Mouse (Mus musculus) forebrain, embryonic 10.5 days (tissue): ENCODE measurements around the gene Rbmxl1. TPM values are rescaled to one million over a fixed set of nuclear protein-coding genes. Genes with fewer than 3 reads are reported as not detected.
"Not testable (repeated sequence)": the region's sequence is repeated elsewhere in the genome, so short reads cannot be mapped to it uniquely, and the experiment has no call there.

Experiments used
- DNase-seq: peaks from one replicate; pipeline ENCODE4 v3.0.0-alpha.2; 2017; ENCODE audit warnings: low spot score; ENCODE audit errors: extremely low spot score
- H3K27ac ChIP-seq: fragments of 300-500 bp; sonication (generic); 2 replicates; pipeline ENCODE4 v1.5.1; 2016; ENCODE audit warnings: mild to moderate bottlenecking
- H3K27me3 ChIP-seq: fragments of 300-500 bp; sonication (generic); 2 replicates; pipeline ENCODE4 v1.6.1; 2016; ENCODE audit warnings: mild to moderate bottlenecking; ENCODE audit not compliant: poor library complexity, severe bottlenecking
- H3K36me3 ChIP-seq: fragments of 300-500 bp; sonication (generic); replicated peaks from 2 replicates; pipeline ENCODE4 v1.6.1; 2016; ENCODE audit warnings: mild to moderate bottlenecking, moderate library complexity
- H3K4me1 ChIP-seq: fragments of 300-500 bp; sonication (generic); 2 replicates; pipeline ENCODE4 v1.6.1; 2016
- H3K4me3 ChIP-seq: fragments of 300-500 bp; sonication (generic); 2 replicates; pipeline ENCODE4 v1.5.1; 2016; ENCODE audit warnings: mild to moderate bottlenecking, moderate library complexity
- H3K9me3 ChIP-seq: fragments of 300-500 bp; sonication (generic); 2 replicates; pipeline ENCODE4 v1.6.1; 2016; ENCODE audit warnings: mild to moderate bottlenecking, moderate library complexity
- WGBS: fragments of 180-500 bp; shearing (Covaris S2); methylation state at CpG from one replicate; pipeline ENCODE4 v1.1.7; 2016; 5-methylcytosine and 5-hydroxymethylcytosine counted together
- polyA plus RNA-seq: library from polyadenylated mRNA; unstranded; fragments of >200 nt; fragmentation: Nextera tagmentation; extraction: Ambion mirVana; gene quantifications from 2 replicates; pipeline ENCODE4 v1.2.1, GENCODE M21; 2016

Gene Rbmxl1
- polyA plus RNA-seq: 407 and 429 TPM in 2 replicates

DNA sequence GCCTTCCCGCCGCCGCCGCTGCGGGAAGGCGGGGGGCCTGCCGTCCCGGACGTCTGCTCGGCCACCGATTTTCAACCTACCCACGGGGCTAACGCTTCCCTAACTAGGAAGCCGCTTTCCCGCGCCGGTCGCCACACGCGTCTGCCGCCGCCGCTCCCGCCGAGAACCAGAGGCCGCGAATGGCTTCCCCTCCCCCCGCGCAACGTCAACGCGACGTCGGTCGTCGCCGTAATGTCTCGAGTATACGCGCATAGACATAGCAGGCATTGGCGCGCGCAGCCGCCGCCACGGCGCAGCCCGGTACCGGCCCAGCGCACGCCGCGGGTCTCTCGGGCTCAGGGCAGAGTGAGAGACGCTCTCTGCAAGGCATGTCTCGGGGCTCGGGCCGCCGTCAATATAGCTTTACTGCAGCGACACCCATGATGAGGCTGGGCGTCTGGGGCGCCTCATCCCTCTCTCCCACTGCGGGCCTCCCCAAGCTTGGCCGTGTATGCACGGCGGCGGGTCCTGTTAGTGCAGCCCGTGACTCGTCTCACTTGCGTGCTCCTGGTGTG is at the start of gene Rbmxl1:
TSS of gene Rbmxl1 (minus strand) at position 180 of the 554 bp plus-strand sequence.
- H3K4me1 ChIP-seq: peaks cover 22% of the 10 kb centered on the region
- under 1% methylated on average over 69 of the region's 70 CpGs for WGBS
- H3K27ac ChIP-seq: peak within 1 kb of the TSS; percentile 100
- peak; percentile 87 for DNase-seq
- peaks cover 44% of the 10 kb centered on the region for H3K36me3 ChIP-seq
- no peaks in the 10 kb centered on the region for H3K27me3 ChIP-seq
- peaks cover 18% of the 10 kb centered on the region for H3K9me3 ChIP-seq
- peak within 1 kb of the TSS; percentile 94 for H3K4me3 ChIP-seq

DNA sequence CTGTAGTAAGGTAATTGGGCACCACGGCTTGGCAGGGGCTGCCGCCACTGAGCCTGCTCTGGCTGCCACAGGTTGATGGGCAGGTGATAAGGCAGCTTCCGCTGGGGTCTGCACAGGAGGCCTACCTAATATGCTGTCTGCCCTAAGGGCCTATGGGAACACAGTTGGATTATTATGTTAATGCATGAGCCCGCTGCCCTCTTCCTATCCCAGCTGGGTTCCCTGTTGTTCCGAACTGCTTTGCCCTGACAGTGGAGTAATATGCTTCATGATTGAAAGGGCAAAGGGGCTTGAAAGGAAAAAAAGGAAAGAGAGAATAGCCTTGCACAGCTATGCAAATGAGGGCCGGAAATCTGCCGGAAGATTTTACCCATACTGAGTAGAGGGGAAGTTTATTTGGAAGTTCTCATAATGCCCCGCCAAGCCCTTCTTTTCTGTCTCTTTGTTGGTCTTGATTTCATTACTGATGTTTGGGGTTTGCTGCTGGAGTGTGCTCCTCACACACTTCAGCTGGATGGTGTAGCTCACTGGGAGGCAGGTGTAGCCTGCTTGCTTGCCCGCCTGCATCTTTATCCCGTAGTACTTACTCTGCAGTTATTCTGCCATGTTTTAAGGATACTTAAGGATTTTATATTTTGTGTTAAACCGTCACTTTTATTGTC is 48.2 kb upstream of the Rbmxl1 start:
- H3K4me1 ChIP-seq: peaks cover 23% of the 10 kb centered on the region
- WGBS: 32% methylated on average over 11 of the region's 11 CpGs
- peaks cover 4% of the 10 kb centered on the region for H3K9me3 ChIP-seq
- DNase-seq: peak; percentile 25
- H3K27me3 ChIP-seq: no peaks in the 10 kb centered on the region
- H3K4me3 ChIP-seq: no peak overlapping the region
- H3K27ac ChIP-seq: 0 out of 2 replicates have a peak overlapping the region, but pooled peaks have one; percentile 52
- peaks cover 11% of the 10 kb centered on the region for H3K36me3 ChIP-seq

DNA sequence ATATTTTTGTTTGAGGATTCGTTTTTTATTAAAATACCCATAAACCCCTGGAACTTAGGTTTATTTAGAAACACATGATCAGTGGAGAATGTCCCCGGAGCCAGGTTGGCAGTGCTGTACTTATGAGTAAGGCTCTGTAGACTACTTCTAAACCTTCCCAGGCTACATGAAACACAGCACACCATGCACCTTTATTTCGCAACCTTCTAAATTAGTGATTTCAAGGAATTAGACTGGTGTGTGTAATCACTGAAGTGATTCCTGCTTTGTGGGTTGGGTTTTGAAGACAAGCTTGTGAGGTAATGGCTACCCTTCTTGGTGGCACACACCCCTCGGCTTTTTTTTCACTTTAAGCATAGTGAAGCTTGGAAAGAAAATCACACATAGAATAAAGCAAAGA is 47.1 kb upstream of the Rbmxl1 start:
- 92% methylated on average over 4 of the region's 4 CpGs for WGBS
- H3K27ac ChIP-seq: no peak overlapping the region

GRCm38 (mm10) chr8:78550752-78551134 is 42.0 kb upstream of the Rbmxl1 start:
- H3K4me3 ChIP-seq: no peak overlapping the region
- H3K4me1 ChIP-seq: peaks cover 17% of the 10 kb centered on the region
- H3K27ac ChIP-seq: no peak overlapping the region
- peaks cover 10% of the 10 kb centered on the region for H3K36me3 ChIP-seq
- DNase-seq: no peak
- 86% methylated on average over 2 of the region's 2 CpGs for WGBS
- no peaks in the 10 kb centered on the region for H3K27me3 ChIP-seq
- H3K9me3 ChIP-seq: no peaks in the 10 kb centered on the region

More for the DNA sequence above, 47.1 kb upstream of the Rbmxl1 start:
- H3K4me3 ChIP-seq: no peak overlapping the region
- H3K27me3 ChIP-seq: no peaks in the 10 kb centered on the region
- H3K36me3 ChIP-seq: peaks cover 10% of the 10 kb centered on the region
- peaks cover 24% of the 10 kb centered on the region for H3K4me1 ChIP-seq
- no peak for DNase-seq
- H3K9me3 ChIP-seq: no peaks in the 10 kb centered on the region

GRCm38 (mm10) chr8:78549971-78550751 is 41.5 kb upstream of the Rbmxl1 start:
- peaks cover 21% of the 10 kb centered on the region for H3K4me1 ChIP-seq
- no peak overlapping the region for H3K4me3 ChIP-seq
- no peak overlapping the region for H3K27ac ChIP-seq
- peaks cover 10% of the 10 kb centered on the region for H3K36me3 ChIP-seq
- no peaks in the 10 kb centered on the region for H3K9me3 ChIP-seq
- 80% methylated on average over 10 of the region's 10 CpGs for WGBS
- no peak for DNase-seq
- H3K27me3 ChIP-seq: no peaks in the 10 kb centered on the region

DNA sequence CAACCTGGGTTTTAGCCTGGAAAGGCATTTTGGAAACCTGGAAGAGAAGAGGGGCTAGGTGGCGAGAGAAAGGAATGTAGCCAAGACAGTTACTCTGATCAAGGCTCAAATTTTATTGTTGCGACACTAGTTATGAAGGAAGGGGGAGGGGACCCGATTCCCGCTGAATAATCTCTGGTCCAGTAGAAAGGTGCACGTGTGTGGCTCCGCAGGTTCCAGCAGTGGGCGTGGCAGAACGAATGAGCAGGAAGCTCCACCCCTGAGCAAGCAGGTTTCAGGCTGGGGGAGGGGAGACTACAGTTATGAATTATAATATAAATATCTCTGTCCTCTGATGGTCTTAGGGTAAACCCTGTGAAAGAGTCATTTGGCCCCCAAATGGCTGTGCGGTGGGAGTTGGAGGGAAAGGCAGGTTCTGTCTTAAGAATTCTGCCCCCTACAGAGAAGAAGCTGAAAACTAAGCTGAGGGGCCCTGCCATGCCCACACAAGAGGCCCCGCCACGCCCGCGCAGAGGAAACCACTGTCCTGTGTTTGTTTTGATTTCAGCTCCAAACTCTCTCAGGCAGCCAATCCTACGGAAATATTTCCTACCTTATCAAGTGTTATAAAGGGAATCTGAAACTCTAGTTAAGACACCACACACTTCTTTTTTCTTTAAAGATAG is 36.6 kb upstream of the Rbmxl1 start:
- not testable (repeated sequence) for H3K9me3 ChIP-seq, H3K4me3 ChIP-seq, DNase-seq, H3K27me3 ChIP-seq, H3K27ac ChIP-seq
- H3K4me1 ChIP-seq: peaks cover 15% of the 10 kb centered on the region
- H3K36me3 ChIP-seq: peaks cover 27% of the 10 kb centered on the region; the same call in 1 of the 2 replicates
- WGBS: 52% methylated on average over 9 of the region's 14 CpGs

- no peaks in the 10 kb centered on the region for H3K9me3 ChIP-seq
- H3K4me3 ChIP-seq: no peak overlapping the region
- 81% methylated on average over 2 of the region's 2 CpGs for WGBS
- peaks cover 27% of the 10 kb centered on the region; the same call in 1 of the 2 replicates for H3K36me3 ChIP-seq
- DNase-seq: no peak
- no peaks in the 10 kb centered on the region for H3K27me3 ChIP-seq
- peaks cover 9% of the 10 kb centered on the region for H3K4me1 ChIP-seq
- H3K27ac ChIP-seq: no peak overlapping the region
Measured at GRCm38 (mm10) chr8:78544545-78544944, 35.8 kb upstream of the Rbmxl1 start.

DNA sequence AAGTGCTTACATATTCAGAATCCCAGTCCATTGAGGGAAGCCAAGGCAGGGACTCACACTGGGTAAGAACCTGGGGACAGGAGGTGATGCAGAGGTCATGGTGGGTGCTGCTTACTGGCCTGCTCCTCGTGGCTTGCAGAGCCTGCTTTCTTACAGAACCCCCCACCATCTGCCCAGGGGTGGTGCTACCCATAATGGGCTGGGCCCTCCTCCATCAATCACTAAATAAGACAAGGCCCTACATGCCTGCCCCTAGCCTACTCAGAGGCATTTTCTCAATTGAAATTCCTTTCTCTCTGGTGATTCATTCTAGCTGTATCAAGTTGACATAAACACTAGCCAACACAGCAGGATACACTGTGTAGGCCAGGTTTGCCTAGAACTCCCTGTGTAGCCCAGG is 34.9 kb upstream of the Rbmxl1 start:
- H3K4me3 ChIP-seq: no peak overlapping the region
- DNase-seq: no peak
- WGBS: 40% methylated on average over 1 of the region's 1 CpGs
- peaks cover 9% of the 10 kb centered on the region for H3K4me1 ChIP-seq
- peaks cover 27% of the 10 kb centered on the region; the same call in 1 of the 2 replicates for H3K36me3 ChIP-seq
- no peaks in the 10 kb centered on the region for H3K27me3 ChIP-seq
- no peak overlapping the region for H3K27ac ChIP-seq
- H3K9me3 ChIP-seq: no peaks in the 10 kb centered on the region

DNA sequence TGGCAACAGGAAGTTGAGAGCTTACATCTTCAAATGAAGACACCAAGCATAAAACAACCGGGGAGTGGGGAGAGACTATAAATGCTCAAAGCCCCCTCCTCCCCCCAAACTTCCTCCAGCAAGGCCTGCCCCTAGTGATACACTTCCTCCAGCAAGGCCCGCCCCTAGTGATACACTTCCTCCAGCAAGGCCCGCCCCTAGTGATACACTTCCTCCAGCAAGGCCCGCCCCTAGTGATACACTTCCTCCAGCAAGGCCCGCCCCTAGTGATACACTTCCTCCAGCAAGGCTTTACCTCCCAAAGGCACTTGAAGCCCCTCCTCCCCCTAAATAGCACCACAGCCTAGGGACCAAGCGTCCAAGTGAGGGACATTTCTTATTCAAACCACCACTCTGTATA is 34.0 kb upstream of the Rbmxl1 start:
- not testable (repeated sequence) for DNase-seq, H3K4me3 ChIP-seq, H3K9me3 ChIP-seq, H3K27ac ChIP-seq, H3K4me1 ChIP-seq, H3K27me3 ChIP-seq
- 91% methylated on average over 5 of the region's 6 CpGs for WGBS
- H3K36me3 ChIP-seq: peaks cover 37% of the 10 kb centered on the region

GRCm38 (mm10) chr8:78537795-78538194 is 29.1 kb upstream of the Rbmxl1 start:
- DNase-seq: no peak

DNA sequence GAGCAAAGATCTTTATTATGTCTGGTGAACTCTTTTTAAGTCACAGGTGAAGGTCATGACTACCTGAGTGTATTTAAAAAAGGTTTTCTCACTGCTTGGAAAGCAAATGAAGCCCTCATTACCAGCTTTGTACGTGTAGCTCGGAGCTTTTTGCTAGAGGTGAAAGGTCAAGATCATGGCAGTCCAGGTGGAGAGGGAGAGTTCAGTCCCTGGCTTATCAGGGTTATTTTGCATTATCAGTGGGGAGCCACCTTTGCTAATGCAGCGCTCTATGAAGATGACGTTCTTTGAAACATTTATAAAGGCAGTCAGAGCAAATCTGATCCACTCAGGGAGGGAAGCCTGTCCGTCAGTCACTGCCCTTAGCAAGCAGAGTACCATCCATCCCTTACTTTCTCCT is 28.0 kb upstream of the Rbmxl1 start:
- 91% methylated on average over 5 of the region's 5 CpGs for WGBS
- no peak overlapping the region for H3K4me3 ChIP-seq

More at GRCm38 (mm10) chr8:78537795-78538194, 29.1 kb upstream of the Rbmxl1 start:
- H3K4me1 ChIP-seq: no peaks in the 10 kb centered on the region
- WGBS: 87% methylated on average over 3 of the region's 3 CpGs
- no peaks in the 10 kb centered on the region for H3K27me3 ChIP-seq
- no peak overlapping the region for H3K4me3 ChIP-seq
- no peak overlapping the region for H3K27ac ChIP-seq
- H3K9me3 ChIP-seq: no peaks in the 10 kb centered on the region
- H3K36me3 ChIP-seq: peaks cover 46% of the 10 kb centered on the region

DNA sequence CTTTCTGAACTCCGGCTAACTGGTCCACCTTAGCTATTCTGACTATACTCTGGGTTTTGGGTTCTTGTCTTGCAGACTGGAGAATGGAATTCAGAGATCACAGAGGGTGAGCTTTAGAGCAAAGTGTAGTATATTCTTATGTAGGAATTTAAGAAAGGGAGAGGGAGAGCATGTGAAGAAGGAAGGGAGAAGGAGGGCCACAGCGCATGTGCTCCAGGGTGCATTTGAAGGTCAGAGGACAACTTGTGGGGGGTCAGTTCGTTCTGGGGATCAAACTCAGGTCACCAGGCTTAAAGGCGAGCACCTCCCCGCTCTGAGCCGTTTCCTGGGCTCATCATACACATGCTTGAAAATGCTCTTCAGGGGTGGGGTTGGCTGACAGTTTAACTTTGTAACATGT is 25.3 kb upstream of the Rbmxl1 start:
- Histone ChIP-seq H3K9me3 (no peaks in the 10 kb centered on the region), H3K4me3 (no peak overlapping the region), H3K36me3 (peaks cover 61% of the 10 kb centered on the region), H3K27ac (no peak overlapping the region), H3K27me3 (no peaks in the 10 kb centered on the region), H3K4me1 (no peaks in the 10 kb centered on the region)
- 85% methylated on average over 6 of the region's 6 CpGs for WGBS
- no peak for DNase-seq

More for the DNA sequence above, 28.0 kb upstream of the Rbmxl1 start:
- DNase-seq: no peak
- H3K27me3 ChIP-seq: no peaks in the 10 kb centered on the region
- H3K27ac ChIP-seq: no peak overlapping the region
- peaks cover 47% of the 10 kb centered on the region for H3K36me3 ChIP-seq
- no peaks in the 10 kb centered on the region for H3K9me3 ChIP-seq
- H3K4me1 ChIP-seq: no peaks in the 10 kb centered on the region
